Mouse (Mus musculus) layer of hippocampus, adult 2 months (tissue): ENCODE measurements around the gene Atp6v0e. TPM values are rescaled to one million over a fixed set of nuclear protein-coding genes. Genes with fewer than 3 reads are reported as not detected.

Experiments used
- DNase-seq, 2 experiments: peaks; one replicate each; pipeline ENCODE4 v3.0.0; 2022; ENCODE audit warnings: low spot score in 2 of 2
- H3K27ac ChIP-seq: fragments of 200-600 bp; 2 replicates; pipeline ENCODE4 v1.8.1; 2022
- H3K4me3 ChIP-seq: fragments of 200-600 bp; 2 replicates; pipeline ENCODE4 v1.8.1; 2022; ENCODE audit warnings: mild to moderate bottlenecking
- CTCF ChIP-seq: fragments of 200-600 bp; conservative IDR thresholded peaks from 2 replicates; pipeline ENCODE4 v1.8.1; 2022; ENCODE audit warnings: antibody characterized with exemption, mild to moderate bottlenecking, moderate library complexity
- total RNA-seq, 2 experiments: library from RNA; stranded (reverse); gene quantifications; 2 replicates each; pipeline ENCODE4 v1.2.3; 2021

Atp6v0e gene
- total RNA-seq, 2 experiments from 2014 or later: 47.0 to 56.7 TPM

DNA sequence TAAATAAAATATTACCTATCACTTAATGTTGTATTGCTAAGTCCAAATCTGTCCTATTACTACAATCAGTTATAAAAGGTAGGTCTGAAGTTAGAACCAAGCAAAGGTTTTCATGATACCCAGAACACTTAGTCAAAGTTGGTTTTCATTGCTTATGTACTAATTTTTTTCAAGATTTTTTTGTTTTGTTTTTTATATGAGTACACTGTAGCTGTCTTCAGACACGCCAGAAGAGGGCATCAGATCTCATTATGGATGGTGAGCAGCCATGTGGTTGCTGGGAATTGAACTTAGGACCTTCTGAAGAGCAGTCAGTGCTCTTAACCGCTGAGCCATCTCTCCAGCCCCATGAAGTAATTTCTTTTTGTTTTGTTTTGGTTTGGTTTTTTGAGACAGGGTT is 54.8 kb downstream of the Atp6v0e start:
- Histone ChIP-seq H3K4me3 (no peak overlapping the region), H3K27ac (no peak overlapping the region)
- TF ChIP-seq CTCF: peak; percentile 53
- no peak for DNase-seq

DNA sequence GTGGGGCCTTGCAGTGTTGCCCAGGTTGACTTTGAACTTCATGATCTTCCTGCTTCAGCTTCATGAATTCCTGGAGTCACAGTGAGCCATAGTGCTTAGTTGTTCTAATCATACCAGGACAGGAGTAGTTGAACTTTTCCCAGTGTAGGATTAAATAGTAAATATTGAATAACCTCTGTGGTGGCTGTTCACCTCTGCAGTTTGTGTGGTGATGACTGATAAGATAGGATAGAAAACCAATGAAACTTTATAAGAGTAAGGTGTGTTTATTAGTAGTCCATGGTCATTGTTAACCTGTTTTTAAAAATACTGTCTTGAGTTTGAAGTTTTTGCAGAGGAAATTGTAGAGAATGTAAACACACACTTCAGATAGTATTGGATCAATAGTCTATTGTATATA is 56.4 kb downstream of the Atp6v0e start:
- Histone ChIP-seq H3K4me3 (no peak overlapping the region), H3K27ac (no peak overlapping the region)
- DNase-seq: no peak
- TF ChIP-seq CTCF: no peak

DNA sequence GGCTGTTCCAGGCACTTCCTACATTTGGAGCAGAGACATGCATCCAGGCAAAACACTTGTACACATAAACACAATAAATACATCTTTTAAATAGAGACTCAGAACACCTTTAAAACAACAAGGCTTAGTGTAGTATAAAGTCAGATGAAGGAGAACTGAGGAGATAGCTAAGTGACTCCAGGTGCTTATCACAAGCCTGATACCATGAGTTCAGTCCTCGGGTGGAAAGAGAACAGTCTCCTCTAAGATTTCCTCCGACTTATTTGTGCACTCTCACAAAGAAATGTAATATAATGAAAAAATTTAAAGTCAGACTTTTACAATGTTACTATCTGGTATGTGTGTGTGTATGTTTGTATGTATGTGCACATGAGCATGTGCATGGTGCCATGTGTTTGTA is 58.8 kb downstream of the Atp6v0e start:
- TF ChIP-seq CTCF: no peak
- no peak overlapping the region for H3K4me3 ChIP-seq
- no peak for DNase-seq
- H3K27ac ChIP-seq: no peak overlapping the region

DNA sequence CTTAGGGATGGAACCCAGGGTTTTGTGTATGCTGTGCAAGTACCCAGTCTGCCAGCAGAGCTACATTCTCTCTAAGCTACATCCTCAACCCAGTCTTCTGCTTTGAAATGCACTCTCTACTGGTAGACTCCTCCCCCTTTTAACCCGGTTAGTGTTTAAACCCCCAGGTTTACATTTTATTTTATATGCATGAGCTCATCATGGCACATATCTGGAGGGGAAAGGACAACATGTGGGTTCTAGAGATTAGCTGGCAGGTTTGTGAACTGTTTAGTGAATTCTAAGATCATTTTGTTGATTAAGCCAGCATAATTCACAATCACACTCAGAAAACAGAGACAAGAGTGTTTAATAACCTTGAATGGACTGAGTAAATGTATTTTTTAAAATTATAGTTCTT is 61.8 kb downstream of the Atp6v0e start:
- no peak overlapping the region for H3K27ac ChIP-seq
- DNase-seq: no peak
- H3K4me3 ChIP-seq: no peak overlapping the region
- no peak for TF ChIP-seq CTCF

DNA sequence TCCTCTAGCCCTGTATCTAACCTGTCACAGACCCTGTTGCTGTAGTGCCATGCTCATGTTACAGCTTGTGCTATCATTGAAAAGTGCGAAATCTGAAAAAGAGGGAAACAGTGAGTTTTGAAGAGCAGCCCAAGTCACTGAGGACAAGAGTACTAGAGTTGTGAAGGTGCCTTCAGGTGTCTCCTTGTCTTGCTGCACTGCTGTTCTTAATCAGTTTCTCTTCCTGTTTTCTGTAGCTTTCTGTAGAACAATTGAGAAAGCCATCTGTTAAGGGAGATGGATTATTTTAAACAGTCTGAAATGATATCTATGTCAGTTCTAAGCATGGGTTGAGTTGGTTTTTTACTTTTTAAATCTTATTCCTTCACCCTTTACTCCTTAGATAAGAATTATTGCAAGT is 63.6 kb downstream of the Atp6v0e start:
- H3K4me3 ChIP-seq: no peak overlapping the region
- no peak overlapping the region for H3K27ac ChIP-seq
- DNase-seq: no peak
- no peak for TF ChIP-seq CTCF

DNA sequence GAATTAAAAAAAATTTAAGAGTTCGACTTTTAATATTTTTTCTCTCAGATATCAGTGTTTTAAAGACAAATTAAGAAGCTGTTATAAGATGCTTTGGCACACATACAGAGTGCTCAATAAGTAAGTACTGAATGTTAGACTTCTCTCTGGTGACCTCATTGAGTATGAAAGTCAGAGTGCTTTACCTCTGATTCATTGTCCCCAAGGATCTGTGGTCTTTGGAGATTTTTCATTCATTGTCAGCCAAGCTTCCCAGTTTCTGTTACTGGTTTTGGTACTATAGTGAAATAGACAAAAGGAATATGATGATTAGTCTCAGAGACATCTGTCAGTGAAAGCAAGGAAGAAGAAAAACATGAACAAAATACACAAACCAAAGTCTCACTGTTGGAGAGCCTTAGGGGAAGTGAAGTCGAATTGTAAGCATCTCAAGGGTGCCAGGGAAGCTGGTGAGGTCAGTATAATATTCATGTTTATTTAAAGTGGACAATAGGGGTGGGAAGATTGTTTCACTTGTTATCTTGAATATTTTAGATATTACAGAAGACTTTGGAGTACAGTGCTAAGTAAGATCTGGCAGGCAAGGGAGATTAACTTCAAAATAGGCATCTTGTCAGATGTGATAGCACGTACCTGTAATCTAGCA is 64.2 kb downstream of the Atp6v0e start:
- H3K4me3 ChIP-seq: no peak overlapping the region
- no peak for DNase-seq
- no peak for TF ChIP-seq CTCF
- no peak overlapping the region for H3K27ac ChIP-seq

DNA sequence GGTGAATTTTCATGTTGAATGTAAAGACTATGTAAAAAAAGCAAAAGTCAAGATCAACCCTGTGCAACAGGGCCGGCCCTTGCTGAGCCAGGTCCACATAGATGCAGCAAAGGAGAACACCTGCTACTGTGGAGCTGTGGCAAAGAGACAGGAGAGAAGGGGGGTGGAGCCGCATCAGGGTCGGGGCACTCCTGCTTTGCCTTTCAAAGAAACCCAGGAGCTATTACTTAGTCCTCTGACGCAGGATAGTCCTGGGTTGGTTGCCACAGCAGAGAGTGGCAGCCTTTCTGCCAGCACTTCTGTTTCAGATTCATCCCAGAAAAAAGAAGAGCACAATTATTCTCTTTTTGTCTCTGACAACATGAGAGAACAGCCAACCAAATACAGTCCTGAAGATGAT is 79.5 kb downstream of the Atp6v0e start:
- Histone ChIP-seq H3K27ac (no peak overlapping the region), H3K4me3 (no peak overlapping the region)
- no peak for TF ChIP-seq CTCF
- DNase-seq: no peak

DNA sequence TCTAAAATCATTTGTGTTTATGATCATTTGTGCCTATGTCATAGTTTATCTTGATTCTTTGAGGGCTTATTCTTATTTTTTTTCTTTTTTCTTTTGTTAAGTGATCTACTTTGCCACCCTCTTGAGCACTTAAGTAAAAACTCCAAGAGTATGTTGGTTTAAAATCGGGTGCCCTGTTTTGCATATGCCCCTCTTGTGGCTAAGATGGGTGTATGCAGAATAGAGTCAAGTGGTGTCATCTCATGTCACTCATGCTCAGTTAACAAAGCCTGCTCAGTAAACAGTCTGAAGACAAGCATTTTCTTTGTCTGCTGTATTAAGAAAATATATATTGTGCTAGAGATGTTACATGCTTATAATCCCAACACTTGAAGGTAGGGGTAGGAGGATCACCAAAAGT is 80.3 kb downstream of the Atp6v0e start:
- TF ChIP-seq CTCF: peak; percentile 53
- no peak for DNase-seq
- no peak overlapping the region for H3K4me3 ChIP-seq
- no peak overlapping the region for H3K27ac ChIP-seq

Other genes with a start within 250 kb of the Atp6v0e start
- gene Neurl1b, start 248.4 kb upstream of the Atp6v0e start, total RNA-seq: 10 to 100 TPM; 68.8 to 75.0 TPM
- 100 to 1,000 TPM; 121 to 124 TPM for gene Ergic1, start 101.7 kb upstream of the Atp6v0e start, total RNA-seq
- 10 to 100 TPM; 14.9 to 20.9 TPM for gene Dusp1, start 101.1 kb upstream of the Atp6v0e start, total RNA-seq
- 100 to 1,000 TPM; 127 to 134 TPM for gene Crebrf, start 52.4 kb downstream of the Atp6v0e start, total RNA-seq
- 10 to 100 TPM; 31.5 to 35.7 TPM for gene Bnip1, start 117.8 kb downstream of the Atp6v0e start, total RNA-seq
- gene Nkx2-5, start 181.8 kb downstream of the Atp6v0e start, total RNA-seq: not detected